Mouse (Mus musculus) neural tube, embryonic 12.5 days (tissue): Measurements from ENCODE around the gene Acot2. TPM values are rescaled to one million over a fixed set of nuclear protein-coding genes. Genes with fewer than 3 reads are reported as not detected.
A peak's percentile ranks its signal among the peaks of the same experiment; 100 is the strongest.
"Not testable (repeated sequence)": the region's sequence is repeated elsewhere in the genome, so short reads cannot be mapped to it uniquely, and the experiment has no call there.

ENCODE experiments used
- ATAC-seq: fragments of 200-750 bp; cut with Nextera tagmentation; 2 replicates; pipeline ENCODE4 v1.8.0; 2017; ENCODE audit warnings: low read depth, mild to moderate bottlenecking, moderate TSS enrichment, moderate library complexity; ENCODE audit not compliant: low FRiP score
- H3K27ac ChIP-seq: fragments of 300-500 bp; sonication (generic); 2 replicates; pipeline ENCODE4 v1.5.1; 2016
- H3K27me3 ChIP-seq: fragments of 300-500 bp; sonication (generic); replicated peaks from 2 replicates; pipeline ENCODE4 v1.6.1; 2016; ENCODE audit warnings: mild to moderate bottlenecking
- H3K36me3 ChIP-seq: fragments of 300-500 bp; sonication (generic); 2 replicates; pipeline ENCODE4 v1.6.1; 2016; ENCODE audit warnings: mild to moderate bottlenecking
- H3K4me1 ChIP-seq: fragments of 300-500 bp; sonication (generic); 2 replicates; pipeline ENCODE4 v1.6.1; 2016
- H3K4me2 ChIP-seq: fragments of 300-500 bp; sonication (generic); replicated peaks from 2 replicates; pipeline ENCODE4 v1.6.1; 2016; ENCODE audit warnings: mild to moderate bottlenecking
- H3K4me3 ChIP-seq: fragments of 300-500 bp; sonication (generic); 2 replicates; pipeline ENCODE4 v1.5.1; 2016
- H3K9ac ChIP-seq: fragments of 300-500 bp; sonication (generic); 2 replicates; pipeline ENCODE4 v1.6.1; 2016; ENCODE audit warnings: mild to moderate bottlenecking
- H3K9me3 ChIP-seq: fragments of 300-500 bp; sonication (generic); 2 replicates; pipeline ENCODE4 v1.6.1; 2016; ENCODE audit warnings: mild to moderate bottlenecking
- WGBS: fragments of 180-500 bp; shearing (Covaris S2); methylation state at CpG from one replicate; pipeline ENCODE4 v1.1.7; 2016; 5-methylcytosine and 5-hydroxymethylcytosine counted together
- polyA plus RNA-seq: library from polyadenylated mRNA; unstranded; fragments of >200 nt; fragmentation: Nextera tagmentation; extraction: Ambion mirVana; gene quantifications from 2 replicates; pipeline ENCODE4 v1.2.1, GENCODE M21; 2016

Acot2 gene
- polyA plus RNA-seq, 1 experiment from 2014 or later: 14.4 TPM

- Histone ChIP-seq H3K4me1 (no peaks in the 10 kb centered on the region), H3K9me3 (no peaks in the 10 kb centered on the region), H3K4me2 (no peak overlapping the region), H3K9ac (no peak overlapping the region), H3K36me3 (no peaks in the 10 kb centered on the region; the same call in 1 of the 2 replicates), H3K27me3 (no peaks in the 10 kb centered on the region), H3K27ac (no peak overlapping the region), H3K4me3 (no peak overlapping the region)
- 87% methylated on average over 9 of the region's 9 CpGs for WGBS
- ATAC-seq: no peak
Observed at GRCm38 (mm10) chr12:84023052-84023745, 35.5 kb downstream of the Acot2 start.

GRCm38 (mm10) chr12:84025888-84026287 lies 38.2 kb downstream of the Acot2 start:
- no peaks in the 10 kb centered on the region for H3K27me3 ChIP-seq
- H3K27ac ChIP-seq: no peak overlapping the region
- H3K9ac ChIP-seq: no peak overlapping the region
- no peak for ATAC-seq
- H3K36me3 ChIP-seq: no peaks in the 10 kb centered on the region
- no peaks in the 10 kb centered on the region for H3K4me1 ChIP-seq
- H3K4me2 ChIP-seq: no peak overlapping the region
- no peak overlapping the region for H3K4me3 ChIP-seq
- H3K9me3 ChIP-seq: no peaks in the 10 kb centered on the region
- WGBS: 90% methylated on average over 7 of the region's 7 CpGs

GRCm38 (mm10) chr12:84028328-84028727 lies 40.7 kb downstream of the Acot2 start:
- H3K36me3 ChIP-seq, H3K27ac ChIP-seq, H3K4me2 ChIP-seq, H3K27me3 ChIP-seq, H3K4me3 ChIP-seq, H3K4me1 ChIP-seq, H3K9me3 ChIP-seq, H3K9ac ChIP-seq, ATAC-seq: not testable (repeated sequence)
- 42% methylated on average over 3 of the region's 3 CpGs for WGBS

- not testable (repeated sequence) for H3K27me3 ChIP-seq, H3K9ac ChIP-seq, H3K4me2 ChIP-seq, ATAC-seq, H3K4me3 ChIP-seq, H3K4me1 ChIP-seq, H3K9me3 ChIP-seq, H3K36me3 ChIP-seq, H3K27ac ChIP-seq
- WGBS: 91% methylated on average over 1 of the region's 1 CpGs
Observed at GRCm38 (mm10) chr12:84029043-84029442, 41.4 kb downstream of the Acot2 start.

GRCm38 (mm10) chr12:84030659-84031332 lies 43.1 kb downstream of the Acot2 start:
- Histone ChIP-seq H3K4me3 (no peak overlapping the region), H3K27ac (no peak overlapping the region), H3K27me3 (no peaks in the 10 kb centered on the region), H3K36me3 (no peaks in the 10 kb centered on the region), H3K4me2 (no peak overlapping the region), H3K4me1 (no peaks in the 10 kb centered on the region), H3K9ac (no peak overlapping the region), H3K9me3 (no peaks in the 10 kb centered on the region)
- ATAC-seq: 0 out of 2 replicates have a peak, but pooled peaks have one; percentile 50
- WGBS: 81% methylated on average over 4 of the region's 4 CpGs

GRCm38 (mm10) chr12:84032854-84033253 lies 45.2 kb downstream of the Acot2 start:
- Histone ChIP-seq H3K27ac (no peak overlapping the region), H3K36me3 (no peaks in the 10 kb centered on the region), H3K4me3 (no peak overlapping the region), H3K9ac (no peak overlapping the region), H3K27me3 (0 out of 2 replicates have a peak, but pooled peaks cover 2% of the 10 kb centered on the region), H3K4me1 (no peaks in the 10 kb centered on the region), H3K4me2 (no peak overlapping the region), H3K9me3 (no peaks in the 10 kb centered on the region)
- no peak for ATAC-seq
- 82% methylated on average over 4 of the region's 4 CpGs for WGBS

GRCm38 (mm10) chr12:84033302-84033701 lies 45.6 kb downstream of the Acot2 start:
- 73% methylated on average over 2 of the region's 2 CpGs for WGBS
- not testable (repeated sequence) for ATAC-seq

GRCm38 (mm10) chr12:84034108-84034507 lies 46.4 kb downstream of the Acot2 start:
- H3K4me1 ChIP-seq: no peaks in the 10 kb centered on the region
- H3K36me3 ChIP-seq: no peaks in the 10 kb centered on the region
- no peak for ATAC-seq
- 0 out of 2 replicates have a peak, but pooled peaks cover 2% of the 10 kb centered on the region for H3K27me3 ChIP-seq
- no peaks in the 10 kb centered on the region for H3K9me3 ChIP-seq
- H3K4me2 ChIP-seq: no peak overlapping the region
- H3K4me3 ChIP-seq: no peak overlapping the region
- no peak overlapping the region for H3K27ac ChIP-seq
- WGBS: 65% methylated on average over 4 of the region's 4 CpGs
- H3K9ac ChIP-seq: no peak overlapping the region

More at GRCm38 (mm10) chr12:84033302-84033701, 45.6 kb downstream of the Acot2 start:
- H3K4me1 ChIP-seq, H3K27ac ChIP-seq, H3K9me3 ChIP-seq, H3K9ac ChIP-seq, H3K27me3 ChIP-seq, H3K36me3 ChIP-seq, H3K4me2 ChIP-seq, H3K4me3 ChIP-seq: not testable (repeated sequence)

- not testable (repeated sequence) for H3K4me1 ChIP-seq, H3K36me3 ChIP-seq, H3K9me3 ChIP-seq, H3K27me3 ChIP-seq, H3K27ac ChIP-seq
- WGBS: 9% methylated on average over 32 of the region's 32 CpGs
- peak within 1 kb of the TSS; percentile 65 for H3K4me2 ChIP-seq
- peak within 1 kb of the TSS; percentile 51 for H3K9ac ChIP-seq
- ATAC-seq: 0 out of 2 replicates have a peak, but pooled peaks have one; percentile 48
- H3K4me3 ChIP-seq: peak within 1 kb of the TSS; percentile 41
Observed at GRCm38 (mm10) chr12:84038241-84038640, 50.6 kb downstream of the Acot2 start, which contains the start of gene Acot4. Gene Acot4, plus strand, starts transcription at chr12:84038379.

- Histone ChIP-seq H3K4me2 (peak within 1 kb of the TSS; percentile 65), H3K9ac (peak within 1 kb of the TSS; percentile 51), H3K4me3 (peak within 1 kb of the TSS; percentile 41)
- H3K9me3 ChIP-seq, H3K36me3 ChIP-seq, H3K27me3 ChIP-seq, H3K4me1 ChIP-seq, H3K27ac ChIP-seq, ATAC-seq: not testable (repeated sequence)
- 3% methylated on average over 39 of the region's 39 CpGs for WGBS
Observed at GRCm38 (mm10) chr12:84038691-84039111, 51.0 kb downstream of the Acot2 start, which contains the start of gene Gm49366. Gene Gm49366, plus strand, starts transcription at chr12:84038935.

- Histone ChIP-seq H3K4me1 (no peaks in the 10 kb centered on the region), H3K9ac (no peak overlapping the region), H3K27ac (no peak overlapping the region), H3K27me3 (0 out of 2 replicates have a peak, but pooled peaks cover 2% of the 10 kb centered on the region), H3K4me2 (no peak overlapping the region), H3K9me3 (no peaks in the 10 kb centered on the region), H3K36me3 (no peaks in the 10 kb centered on the region), H3K4me3 (no peak overlapping the region)
- no peak for ATAC-seq
- 87% methylated on average over 5 of the region's 5 CpGs for WGBS
Observed at GRCm38 (mm10) chr12:84042248-84042647, 54.6 kb downstream of the Acot2 start.
